Mouse (Mus musculus) kidney, postnatal 14 days (tissue): ENCODE measurements at regions not wholly inside any gene's neighbourhood (a gene's known extent, or its start where the extent isn't known, plus 50 kb on each side); places are given as distances from the start of the nearest gene placed in this dataset.
A peak's percentile ranks its signal among the peaks of the same experiment; 100 is the strongest.

Source experiments
- DNase-seq: peaks from one replicate; pipeline ENCODE4 v3.0.0; 2022; ENCODE audit warnings: mixed read lengths

GRCm38 (mm10) chr11:79881812-79882211, 80.4 kb downstream of the Utp6 start:
- peak; percentile 45 for DNase-seq

- DNase-seq = peak; percentile 48
Observed at GRCm38 (mm10) chr11:79878091-79878490, 84.1 kb downstream of the Utp6 start.

GRCm38 (mm10) chr11:79877184-79877745, 84.9 kb downstream of the Utp6 start:
- DNase-seq = peak; percentile 46

- no peak for DNase-seq
Observed at GRCm38 (mm10) chr11:79871783-79872628, 90.2 kb downstream of the Utp6 start.

GRCm38 (mm10) chr11:79870189-79870588, 92.0 kb downstream of the Utp6 start:
- DNase-seq = peak; percentile 79

GRCm38 (mm10) chr11:79869009-79869408, 93.2 kb downstream of the Utp6 start:
- DNase-seq = no peak

GRCm38 (mm10) chr11:79864836-79865235, 97.4 kb downstream of the Utp6 start:
- no peak for DNase-seq

- peak; percentile 65 for DNase-seq
Observed at GRCm38 (mm10) chr11:79863487-79864175, 98.6 kb downstream of the Utp6 start.

GRCm38 (mm10) chr11:79860611-79861067, 101.6 kb downstream of the Utp6 start:
- DNase-seq = peak; percentile 60

GRCm38 (mm10) chr11:79856376-79856775, 105.8 kb downstream of the Utp6 start:
- DNase-seq = no peak

- no peak for DNase-seq
Observed at GRCm38 (mm10) chr11:79849545-79849944, 112.6 kb downstream of the Utp6 start.

- DNase-seq = no peak
Observed at GRCm38 (mm10) chr11:79844436-79844835, 117.8 kb downstream of the Utp6 start.

GRCm38 (mm10) chr11:79843021-79843420, 119.2 kb downstream of the Utp6 start:
- DNase-seq = no peak

- no peak for DNase-seq
Observed at GRCm38 (mm10) chr11:79839973-79840372, 122.2 kb downstream of the Utp6 start.

GRCm38 (mm10) chr11:79838051-79838450, 124.1 kb downstream of the Utp6 start:
- DNase-seq = no peak

GRCm38 (mm10) chr11:79837076-79837990, 124.9 kb downstream of the Utp6 start:
- DNase-seq = peak; percentile 41

GRCm38 (mm10) chr11:79835873-79836272, 126.3 kb downstream of the Utp6 start:
- no peak for DNase-seq

- no peak for DNase-seq
Observed at GRCm38 (mm10) chr11:79833817-79834216, 128.4 kb downstream of the Utp6 start.

GRCm38 (mm10) chr11:79831591-79832320, 130.4 kb downstream of the Utp6 start:
- no peak for DNase-seq

- no peak for DNase-seq
Observed at GRCm38 (mm10) chr11:79830567-79831055, 131.6 kb downstream of the Utp6 start.

GRCm38 (mm10) chr11:79827034-79827433, 135.2 kb downstream of the Utp6 start:
- DNase-seq = no peak

- no peak for DNase-seq
Observed at GRCm38 (mm10) chr11:79825881-79826280, 136.3 kb downstream of the Utp6 start.
